Mouse (Mus musculus) forebrain, embryonic 14.5 days (tissue): ENCODE measurements around the gene Gbp8. TPM values are rescaled to one million over a fixed set of nuclear protein-coding genes. Genes with fewer than 3 reads are reported as not detected.
A peak's percentile ranks its signal among the peaks of the same experiment; 100 is the strongest.

Experiments
- ATAC-seq: fragments of 200-750 bp; cut with Nextera tagmentation; 2 replicates; pipeline ENCODE4 v1.8.0; 2017; ENCODE audit warnings: mild to moderate bottlenecking, moderate library complexity
- DNase-seq: peaks from one replicate; pipeline ENCODE4 v3.0.0-alpha.2; 2015; ENCODE audit warnings: low spot score
- H3K27ac ChIP-seq: fragments of 300-500 bp; sonication (generic); 2 replicates; pipeline ENCODE4 v1.5.1; 2014; ENCODE audit warnings: low read depth, mild to moderate bottlenecking, control low read depth, low read length, moderate library complexity
- H3K27me3 ChIP-seq: fragments of 300-500 bp; sonication (generic); replicated peaks from 2 replicates; pipeline ENCODE4 v1.6.1; 2014; ENCODE audit warnings: low read length, control low read depth, mixed read lengths; ENCODE audit not compliant: control insufficient read depth, insufficient read depth
- H3K36me3 ChIP-seq: fragments of 300-500 bp; sonication (generic); 2 replicates; pipeline ENCODE4 v1.6.1; 2014; ENCODE audit warnings: low read length, control low read depth; ENCODE audit not compliant: control insufficient read depth, insufficient read depth
- H3K4me1 ChIP-seq: fragments of 300-500 bp; sonication (generic); 2 replicates; pipeline ENCODE4 v1.6.1; 2014; ENCODE audit warnings: antibody characterized with exemption, low read length, control low read depth; ENCODE audit not compliant: control insufficient read depth, insufficient read depth
- H3K4me2 ChIP-seq: fragments of 300-500 bp; sonication (generic); 2 replicates; pipeline ENCODE4 v1.6.1; 2014; ENCODE audit warnings: mild to moderate bottlenecking, control low read depth, low read length
- H3K4me3 ChIP-seq: fragments of 300-500 bp; sonication (generic); 2 replicates; pipeline ENCODE4 v1.5.1; 2014; ENCODE audit warnings: low read depth, low read length, control low read depth
- H3K9ac ChIP-seq: fragments of 300-500 bp; sonication (generic); 2 replicates; pipeline ENCODE4 v1.6.1; 2014; ENCODE audit warnings: mild to moderate bottlenecking, low read length, control low read depth, moderate library complexity
- H3K9me3 ChIP-seq: fragments of 300-500 bp; sonication (generic); replicated peaks from 2 replicates; pipeline ENCODE4 v1.6.1; 2016; ENCODE audit warnings: low read length, control low read depth, mixed read lengths; ENCODE audit not compliant: control insufficient read depth
- WGBS: fragments of 180-500 bp; shearing (Covaris S2); extraction: QIAGEN DNeasy Blood & Tissue Kit; methylation state at CpG from one replicate; pipeline ENCODE4 v1.1.7; 2014; 5-methylcytosine and 5-hydroxymethylcytosine counted together
- polyA plus RNA-seq: library from polyadenylated mRNA; unstranded; fragments of >200 nt; fragmentation: Nextera tagmentation; extraction: Ambion mirVana; gene quantifications from 2 replicates; pipeline ENCODE4 v1.2.1, GENCODE M21; 2014

The Gbp8 gene
- polyA plus RNA-seq, 1 experiment from 2014 or later = 0.58 TPM

GRCm38 (mm10) chr5:105011570-105011969 is 127.8 kb downstream of the Gbp8 start:
- Histone ChIP-seq H3K4me1 (no peaks in the 10 kb centered on the region), H3K9me3 (no peaks in the 10 kb centered on the region), H3K9ac (no peak overlapping the region), H3K36me3 (no peaks in the 10 kb centered on the region), H3K27ac (no peak overlapping the region), H3K4me3 (no peak overlapping the region), H3K27me3 (no peaks in the 10 kb centered on the region), H3K4me2 (no peak overlapping the region)
- ATAC-seq (no peak), DNase-seq (no peak)
- 92% methylated on average over 4 of the region's 4 CpGs for WGBS

GRCm38 (mm10) chr5:105010376-105010775 is 129.0 kb downstream of the Gbp8 start:
- DNase-seq = no peak
- Histone ChIP-seq H3K9ac (no peak overlapping the region), H3K9me3 (no peaks in the 10 kb centered on the region), H3K36me3 (no peaks in the 10 kb centered on the region), H3K4me2 (no peak overlapping the region), H3K27me3 (no peaks in the 10 kb centered on the region), H3K4me3 (no peak overlapping the region), H3K4me1 (no peaks in the 10 kb centered on the region), H3K27ac (no peak overlapping the region)
- no peak for ATAC-seq

- Histone ChIP-seq H3K4me1 (no peaks in the 10 kb centered on the region), H3K4me3 (no peak overlapping the region), H3K27me3 (no peaks in the 10 kb centered on the region), H3K9me3 (no peaks in the 10 kb centered on the region), H3K36me3 (no peaks in the 10 kb centered on the region), H3K27ac (no peak overlapping the region), H3K4me2 (no peak overlapping the region), H3K9ac (no peak overlapping the region)
- DNase-seq = no peak
- WGBS = 88% methylated on average over 2 of the region's 2 CpGs
- ATAC-seq = no peak
Observed at GRCm38 (mm10) chr5:104989411-104989810, 149.9 kb downstream of the Gbp8 start.

GRCm38 (mm10) chr5:104988000-104988399 is 151.3 kb downstream of the Gbp8 start:
- H3K27ac ChIP-seq = no peak overlapping the region
- no peak overlapping the region for H3K4me3 ChIP-seq
- H3K36me3 ChIP-seq = no peaks in the 10 kb centered on the region
- ATAC-seq (no peak), DNase-seq (no peak)
- H3K9ac ChIP-seq = no peak overlapping the region
- no peaks in the 10 kb centered on the region for H3K27me3 ChIP-seq
- H3K4me1 ChIP-seq = no peaks in the 10 kb centered on the region
- no peak overlapping the region for H3K4me2 ChIP-seq
- H3K9me3 ChIP-seq = no peaks in the 10 kb centered on the region
- 57% methylated on average over 2 of the region's 2 CpGs for WGBS

- Histone ChIP-seq H3K9ac (no peak overlapping the region), H3K4me2 (no peak overlapping the region), H3K4me3 (no peak overlapping the region), H3K27ac (no peak overlapping the region), H3K27me3 (no peaks in the 10 kb centered on the region), H3K36me3 (no peaks in the 10 kb centered on the region), H3K9me3 (no peaks in the 10 kb centered on the region), H3K4me1 (no peaks in the 10 kb centered on the region)
- ATAC-seq (no peak), DNase-seq (peak; percentile 10)
- WGBS = 48% methylated on average over 1 of the region's 1 CpGs
Observed at GRCm38 (mm10) chr5:104986706-104987105, 152.6 kb downstream of the Gbp8 start.

GRCm38 (mm10) chr5:104982535-104982934 is 156.8 kb downstream of the Gbp8 start, which contains the start of gene Abcg3:
TSS of gene Abcg3 (minus strand) at chr5:104982718.
- ATAC-seq (no peak), DNase-seq (no peak)
- no peaks in the 10 kb centered on the region for H3K9me3 ChIP-seq
- no peaks in the 10 kb centered on the region for H3K36me3 ChIP-seq
- H3K27ac ChIP-seq = no peak within 1 kb of the TSS
- no peak within 1 kb of the TSS for H3K4me2 ChIP-seq
- H3K9ac ChIP-seq = no peak within 1 kb of the TSS
- WGBS = 40% methylated on average over 12 of the region's 12 CpGs
- no peaks in the 10 kb centered on the region for H3K27me3 ChIP-seq
- H3K4me1 ChIP-seq = no peaks in the 10 kb centered on the region
- H3K4me3 ChIP-seq = no peak within 1 kb of the TSS

GRCm38 (mm10) chr5:104979040-104979513 is 160.3 kb downstream of the Gbp8 start:
- Histone ChIP-seq H3K9ac (no peak overlapping the region), H3K4me1 (no peaks in the 10 kb centered on the region), H3K27me3 (no peaks in the 10 kb centered on the region), H3K9me3 (no peaks in the 10 kb centered on the region), H3K4me3 (no peak overlapping the region), H3K4me2 (no peak overlapping the region), H3K36me3 (no peaks in the 10 kb centered on the region), H3K27ac (no peak overlapping the region)
- WGBS = 73% methylated on average over 2 of the region's 2 CpGs
- no peak for DNase-seq
- no peak for ATAC-seq

Other genes starting within 250 kb of the Gbp8 start
- 0.48 and 0.66 TPM in 2 replicates for gene Abcg3, start 156.8 kb downstream of the Gbp8 start, polyA plus RNA-seq
- 1.1 and 1.4 TPM in 2 replicates for gene Gbp9, start within 50 bp of the Gbp8 start, polyA plus RNA-seq
- 1.4 and 1.9 TPM in 2 replicates for gene Gbp4, start within 50 bp of the Gbp8 start, polyA plus RNA-seq
- 0.41 and 0.75 TPM in 2 replicates for gene Gbp10, start 100.0 kb upstream of the Gbp8 start, polyA plus RNA-seq
- gene Gm43302, start 154.2 kb upstream of the Gbp8 start, polyA plus RNA-seq = 0.39 and 0.74 TPM in 2 replicates
- 1.7 and 1.9 TPM in 2 replicates for gene Gbp6, start 154.2 kb upstream of the Gbp8 start, polyA plus RNA-seq